Mouse (Mus musculus) limb, embryonic 13.5 days (tissue): ENCODE results near the gene Alg14. TPM values are rescaled to one million over a fixed set of nuclear protein-coding genes. Genes with fewer than 3 reads are reported as not detected.

ENCODE experiments used
- ATAC-seq: fragments of 200-750 bp; cut with Nextera tagmentation; 2 replicates; pipeline ENCODE4 v1.8.0; 2017; ENCODE audit warnings: low read depth, moderate number of reproducible peaks, moderate TSS enrichment; ENCODE audit not compliant: low FRiP score
- H3K27ac ChIP-seq: fragments of 300-500 bp; sonication (generic); 2 replicates; pipeline ENCODE4 v1.5.1; 2015; ENCODE audit warnings: inconsistent platforms, mild to moderate bottlenecking, moderate library complexity
- H3K27me3 ChIP-seq: fragments of 300-500 bp; sonication (generic); 2 replicates; pipeline ENCODE4 v1.6.1; 2015; ENCODE audit warnings: mild to moderate bottlenecking, inconsistent platforms
- H3K36me3 ChIP-seq: fragments of 300-500 bp; sonication (generic); 2 replicates; pipeline ENCODE4 v1.6.1; 2015; ENCODE audit warnings: inconsistent platforms, mild to moderate bottlenecking, moderate library complexity
- H3K4me1 ChIP-seq: fragments of 300-500 bp; sonication (generic); 2 replicates; pipeline ENCODE4 v1.6.1; 2015; ENCODE audit warnings: inconsistent platforms
- H3K4me2 ChIP-seq: fragments of 300-500 bp; sonication (generic); replicated peaks from 2 replicates; pipeline ENCODE4 v1.6.1; 2015; ENCODE audit warnings: inconsistent platforms, mild to moderate bottlenecking, moderate library complexity
- H3K4me3 ChIP-seq: fragments of 300-500 bp; sonication (generic); 2 replicates; pipeline ENCODE4 v1.5.1; 2015; ENCODE audit warnings: moderate library complexity, mild to moderate bottlenecking, inconsistent platforms
- H3K9ac ChIP-seq: fragments of 300-500 bp; sonication (generic); 2 replicates; pipeline ENCODE4 v1.6.1; 2015; ENCODE audit warnings: mild to moderate bottlenecking, inconsistent platforms
- H3K9me3 ChIP-seq: fragments of 300-500 bp; sonication (generic); 2 replicates; pipeline ENCODE4 v1.6.1; 2016; ENCODE audit warnings: inconsistent platforms
- WGBS: fragments of 180-500 bp; shearing (Covaris S2); methylation state at CpG from one replicate; pipeline ENCODE4 v1.1.7; 2015; 5-methylcytosine and 5-hydroxymethylcytosine counted together
- polyA plus RNA-seq: library from polyadenylated mRNA; unstranded; fragments of >200 nt; fragmentation: Nextera tagmentation; extraction: Ambion mirVana; gene quantifications from 2 replicates; pipeline ENCODE4 v1.2.1, GENCODE M21; 2015

Alg14 gene
- polyA plus RNA-seq, 1 experiment from 2014 or later, result 37.0 TPM

- WGBS, result 91% methylated on average over 6 of the region's 6 CpGs
- Histone ChIP-seq H3K4me3 (no peak overlapping the region), H3K9me3 (no peaks in the 10 kb centered on the region), H3K27me3 (no peaks in the 10 kb centered on the region), H3K27ac (no peak overlapping the region), H3K4me1 (no peaks in the 10 kb centered on the region), H3K4me2 (no peak overlapping the region), H3K36me3 (no peaks in the 10 kb centered on the region), H3K9ac (no peak overlapping the region)
- no peak for ATAC-seq
These were observed 6.4 kb upstream of the Alg14 start for GRCm38 (mm10) chr3:121285219-121285618.

GRCm38 (mm10) chr3:121287151-121287550 is 4.4 kb upstream of the Alg14 start:
- no peak overlapping the region for H3K27ac ChIP-seq
- H3K4me2 ChIP-seq, result no peak overlapping the region
- whole genome bisulfite sequencing, result 97% methylated on average over 2 of the region's 2 CpGs
- no peaks in the 10 kb centered on the region for H3K36me3 ChIP-seq
- no peak for ATAC-seq
- H3K4me1 ChIP-seq, result peaks cover 6% of the 10 kb centered on the region; the same call in 1 of the 2 replicates
- no peaks in the 10 kb centered on the region for H3K27me3 ChIP-seq
- H3K9ac ChIP-seq, result no peak overlapping the region
- no peaks in the 10 kb centered on the region for H3K9me3 ChIP-seq
- H3K4me3 ChIP-seq, result no peak overlapping the region

DNA sequence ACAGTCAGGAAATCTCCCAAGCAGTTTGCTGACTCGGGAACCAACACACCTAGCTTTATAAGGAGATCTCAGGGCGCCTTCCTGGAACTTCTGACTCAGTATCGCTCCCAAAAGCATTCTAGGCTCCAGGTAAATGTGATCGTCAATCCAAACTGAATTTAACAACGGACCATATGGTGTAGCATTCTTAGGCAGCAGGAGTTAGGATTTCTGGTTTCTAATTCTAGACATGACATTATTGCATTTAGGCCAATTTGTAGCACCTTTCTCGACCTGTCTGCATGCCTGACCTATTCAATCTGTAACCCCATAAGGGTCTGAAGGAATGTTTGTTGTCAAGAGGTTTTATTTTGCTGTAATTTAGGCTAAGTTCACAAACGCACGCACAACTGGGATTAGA is 892 bp upstream of the Alg14 start:
- H3K4me1 ChIP-seq, result peaks cover 12% of the 10 kb centered on the region; the same call in 1 of the 2 replicates
- WGBS, result 67% methylated on average over 8 of the region's 8 CpGs
- no peak for ATAC-seq
- H3K9me3 ChIP-seq, result no peaks in the 10 kb centered on the region
- H3K4me2 ChIP-seq, result peak overlapping the region; percentile 68
- H3K36me3 ChIP-seq, result no peaks in the 10 kb centered on the region
- H3K27ac ChIP-seq, result peak overlapping the region; percentile 89
- H3K9ac ChIP-seq, result peak overlapping the region; percentile 68
- H3K27me3 ChIP-seq, result no peaks in the 10 kb centered on the region
- H3K4me3 ChIP-seq, result peak overlapping the region; percentile 59

DNA sequence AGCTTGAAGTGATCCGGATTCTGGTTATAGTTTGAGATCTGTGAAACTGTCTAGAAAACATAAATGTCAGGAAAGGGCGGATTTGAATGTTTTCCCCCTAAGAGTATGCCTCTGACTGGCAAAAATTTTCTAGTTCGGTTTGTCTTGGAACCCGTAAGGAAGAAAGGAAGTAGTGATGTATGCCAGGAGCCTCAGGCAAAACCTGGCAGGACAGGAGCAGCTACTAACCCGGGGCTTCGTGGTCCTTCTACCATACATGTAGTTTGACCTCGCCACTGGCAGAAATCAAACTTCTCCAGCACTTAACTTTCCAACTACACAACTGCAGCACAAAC is 381 bp upstream of the Alg14 start:
- Histone ChIP-seq H3K9ac (peak overlapping the region; percentile 68), H3K4me1 (peaks cover 12% of the 10 kb centered on the region; the same call in 1 of the 2 replicates), H3K9me3 (no peaks in the 10 kb centered on the region), H3K27me3 (no peaks in the 10 kb centered on the region), H3K36me3 (no peaks in the 10 kb centered on the region), H3K4me3 (peak overlapping the region; percentile 59), H3K4me2 (peak overlapping the region; percentile 68), H3K27ac (peak overlapping the region; percentile 89)
- no peak for ATAC-seq
- 4% methylated on average over 7 of the region's 7 CpGs for WGBS

DNA sequence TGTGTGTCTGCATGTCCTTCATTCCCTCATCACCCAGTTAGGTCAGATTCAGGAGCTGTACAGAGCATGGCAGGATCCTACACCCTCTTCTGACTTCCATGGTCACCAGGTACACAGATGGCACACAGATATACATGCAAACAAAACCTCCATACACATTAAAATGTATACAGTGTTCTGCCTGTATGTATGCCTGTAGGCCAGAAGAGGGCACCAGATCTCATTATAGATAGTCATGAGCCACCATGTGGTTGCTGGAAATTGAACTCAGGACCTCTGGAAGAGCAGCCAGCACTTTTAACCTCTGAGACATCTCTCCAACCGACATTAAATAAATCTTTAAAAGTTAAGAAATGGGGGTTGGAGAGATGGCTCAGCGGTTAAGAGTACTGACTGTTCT is 2.6 kb downstream of the Alg14 start:
- Histone ChIP-seq H3K4me3 (no peak overlapping the region), H3K4me2 (no peak overlapping the region), H3K4me1 (peaks cover 12% of the 10 kb centered on the region; the same call in 1 of the 2 replicates), H3K27ac (no peak overlapping the region), H3K36me3 (no peaks in the 10 kb centered on the region), H3K27me3 (no peaks in the 10 kb centered on the region), H3K9ac (no peak overlapping the region), H3K9me3 (no peaks in the 10 kb centered on the region)
- no peak for ATAC-seq
- 86% methylated on average over 2 of the region's 2 CpGs for WGBS

GRCm38 (mm10) chr3:121306641-121307040 is 15.1 kb downstream of the Alg14 start:
- ATAC-seq, result no peak
- 88% methylated on average over 7 of the region's 7 CpGs for WGBS
- H3K9ac ChIP-seq, result no peak overlapping the region
- no peak overlapping the region for H3K4me3 ChIP-seq
- peaks cover 14% of the 10 kb centered on the region for H3K36me3 ChIP-seq
- H3K27ac ChIP-seq, result no peak overlapping the region
- H3K9me3 ChIP-seq, result no peaks in the 10 kb centered on the region
- no peaks in the 10 kb centered on the region for H3K27me3 ChIP-seq
- peaks cover 3% of the 10 kb centered on the region; the same call in 1 of the 2 replicates for H3K4me1 ChIP-seq
- no peak overlapping the region for H3K4me2 ChIP-seq

GRCm38 (mm10) chr3:121307532-121308234 is 16.1 kb downstream of the Alg14 start:
- Histone ChIP-seq H3K27me3 (no peaks in the 10 kb centered on the region), H3K36me3 (peaks cover 9% of the 10 kb centered on the region), H3K4me3 (no peak overlapping the region), H3K27ac (no peak overlapping the region), H3K4me2 (no peak overlapping the region), H3K4me1 (peaks cover 3% of the 10 kb centered on the region; the same call in 1 of the 2 replicates), H3K9me3 (no peaks in the 10 kb centered on the region), H3K9ac (no peak overlapping the region)
- WGBS, result 70% methylated on average over 7 of the region's 7 CpGs
- peak; percentile 81 for ATAC-seq

GRCm38 (mm10) chr3:121308935-121309334 is 17.4 kb downstream of the Alg14 start:
- WGBS, result 64% methylated on average over 5 of the region's 5 CpGs
- H3K9me3 ChIP-seq, result no peaks in the 10 kb centered on the region
- H3K4me2 ChIP-seq, result no peak overlapping the region
- H3K27ac ChIP-seq, result no peak overlapping the region
- H3K4me1 ChIP-seq, result peaks cover 3% of the 10 kb centered on the region; the same call in 1 of the 2 replicates
- peak; percentile 33; the same call in 1 of the 2 replicates for ATAC-seq
- no peaks in the 10 kb centered on the region for H3K27me3 ChIP-seq
- no peak overlapping the region for H3K4me3 ChIP-seq
- no peak overlapping the region for H3K9ac ChIP-seq
- H3K36me3 ChIP-seq, result peaks cover 5% of the 10 kb centered on the region; the same call in 1 of the 2 replicates

DNA sequence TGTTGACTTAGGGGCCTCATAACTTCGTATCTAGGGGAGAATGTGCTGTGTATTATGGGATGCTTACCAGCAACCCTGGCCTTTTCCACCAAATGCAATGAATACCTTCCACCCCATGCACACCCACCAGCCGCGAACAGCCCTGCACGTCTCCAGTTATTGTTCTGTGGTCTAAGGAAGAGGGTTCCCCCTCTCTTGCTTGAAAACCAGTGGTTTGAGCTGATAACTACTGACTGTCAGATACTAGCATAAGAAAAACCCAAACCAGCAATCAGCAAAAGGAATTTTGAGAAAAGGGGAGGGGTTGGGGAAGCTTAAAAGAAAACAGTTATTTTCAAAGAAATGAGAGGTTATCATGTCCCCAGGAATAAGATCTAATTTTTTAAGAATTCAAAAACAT is 17.9 kb downstream of the Alg14 start:
- peaks cover 3% of the 10 kb centered on the region; the same call in 1 of the 2 replicates for H3K4me1 ChIP-seq
- no peaks in the 10 kb centered on the region for H3K9me3 ChIP-seq
- H3K27me3 ChIP-seq, result no peaks in the 10 kb centered on the region
- no peak overlapping the region for H3K9ac ChIP-seq
- H3K4me3 ChIP-seq, result no peak overlapping the region
- no peak overlapping the region for H3K27ac ChIP-seq
- H3K4me2 ChIP-seq, result no peak overlapping the region
- ATAC-seq, result no peak
- peaks cover 5% of the 10 kb centered on the region; the same call in 1 of the 2 replicates for H3K36me3 ChIP-seq
- 66% methylated on average over 4 of the region's 4 CpGs for WGBS

GRCm38 (mm10) chr3:121309896-121310714 is 18.5 kb downstream of the Alg14 start:
- Histone ChIP-seq H3K36me3 (peaks cover 5% of the 10 kb centered on the region; the same call in 1 of the 2 replicates), H3K4me2 (no peak overlapping the region), H3K4me1 (peaks cover 3% of the 10 kb centered on the region; the same call in 1 of the 2 replicates), H3K27ac (no peak overlapping the region), H3K4me3 (no peak overlapping the region), H3K9me3 (no peaks in the 10 kb centered on the region), H3K27me3 (no peaks in the 10 kb centered on the region), H3K9ac (no peak overlapping the region)
- ATAC-seq, result no peak
- 91% methylated on average over 16 of the region's 16 CpGs for WGBS

GRCm38 (mm10) chr3:121312426-121312825 is 20.9 kb downstream of the Alg14 start:
- Histone ChIP-seq H3K9ac (no peak overlapping the region), H3K36me3 (0 out of 2 replicates have a peak, but pooled peaks cover 10% of the 10 kb centered on the region), H3K27me3 (no peaks in the 10 kb centered on the region), H3K9me3 (0 out of 2 replicates have a peak, but pooled peaks cover 7% of the 10 kb centered on the region), H3K4me2 (no peak overlapping the region), H3K4me1 (peaks cover 3% of the 10 kb centered on the region; the same call in 1 of the 2 replicates), H3K27ac (no peak overlapping the region), H3K4me3 (no peak overlapping the region)
- 83% methylated on average over 6 of the region's 6 CpGs for WGBS
- ATAC-seq, result no peak

GRCm38 (mm10) chr3:121312979-121313378 is 21.4 kb downstream of the Alg14 start:
- 0 out of 2 replicates have a peak, but pooled peaks cover 7% of the 10 kb centered on the region for H3K9me3 ChIP-seq
- H3K9ac ChIP-seq, result no peak overlapping the region
- H3K4me1 ChIP-seq, result peaks cover 3% of the 10 kb centered on the region; the same call in 1 of the 2 replicates
- H3K4me3 ChIP-seq, result no peak overlapping the region
- H3K27ac ChIP-seq, result no peak overlapping the region
- WGBS, result 61% methylated on average over 9 of the region's 9 CpGs
- H3K36me3 ChIP-seq, result 0 out of 2 replicates have a peak, but pooled peaks cover 10% of the 10 kb centered on the region
- no peak for ATAC-seq
- no peaks in the 10 kb centered on the region for H3K27me3 ChIP-seq
- no peak overlapping the region for H3K4me2 ChIP-seq
